Mouse (Mus musculus): Measurements from ENCODE around the gene Ccnd1.

The Ccnd1 gene

DNA sequence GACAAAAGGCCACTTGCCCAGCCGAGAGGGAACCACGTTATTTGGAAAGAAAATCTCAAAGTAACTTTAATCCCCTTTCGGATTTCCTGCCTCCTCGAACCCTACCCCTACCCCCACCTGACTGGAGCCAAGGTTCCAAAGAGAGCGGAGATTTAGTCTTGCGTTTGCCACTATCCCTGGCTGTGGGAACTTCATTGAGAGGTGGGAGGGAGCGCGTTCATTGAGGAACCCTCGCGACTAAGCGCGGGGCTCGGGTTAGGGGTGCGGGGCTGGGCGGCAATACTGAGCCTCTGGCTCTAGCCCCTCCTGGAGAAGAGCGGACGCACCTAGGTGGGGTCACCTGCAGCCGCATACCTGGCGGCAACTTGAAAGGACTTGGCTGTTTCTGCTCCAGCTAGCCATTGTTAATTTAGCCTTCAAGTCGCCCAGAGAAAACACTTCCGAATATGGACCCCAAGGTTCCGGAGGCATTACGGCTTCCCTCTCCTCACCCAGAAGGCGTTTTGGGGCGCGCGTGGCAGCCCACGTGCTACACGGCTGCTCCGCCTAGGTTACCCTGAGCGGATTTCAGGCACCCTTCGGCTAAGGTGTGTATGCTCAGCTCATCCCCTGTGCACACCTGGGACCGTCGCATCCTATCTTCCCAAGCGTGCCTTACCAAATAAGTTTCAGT lies 2.5 kb upstream of the Ccnd1 start:
- ChIA-PET CTCF (interaction anchor here in 2 of 4 experiments (0.6 to 1.1 kb wide), 6 partner anchors 34 to 360 kb away, joined by 3 to 5 read pairs (median 3); partner anchors contain the start of genes Fadd (in 1 of the 2) and Tpcn2 (in 1 of the 2)), POLR2A (interaction anchor here (0.5 to 13.1 kb wide), 67 partner anchors 8 to 362 kb away, joined by 3 to 245 read pairs (median 5); partner anchors contain the start of genes LTO1 (in 2 of the 4), Fadd (in 1 of the 4), Fgf3 (in 1 of the 4) and Tpcn2 (in 1 of the 4))

GRCm38 (mm10) chr7:144941242-144941831 lies 1.6 kb upstream of the Ccnd1 start:
- ChIA-PET CTCF (interaction anchor here in 2 of 4 experiments (0.6 to 1.8 kb wide), 9 partner anchors 10 to 359 kb away, joined by 3 to 9 read pairs (median 4); partner anchors contain the start of genes Fadd (in 1 of the 2) and Tpcn2 (in 1 of the 2)), POLR2A (interaction anchor here in 3 of 4 experiments (0.6 to 13.1 kb wide), 84 partner anchors 7 to 1928 kb away, joined by 3 to 245 read pairs (median 5); partner anchors contain the start of genes LTO1 (in 2 of the 3), Tpcn2 (in 2 of the 3), Fadd (in 1 of the 3) and Fgf3 (in 1 of the 3))

- POLR2A ChIA-PET, result interaction anchor here (0.5 to 13.1 kb wide), 90 partner anchors 8 to 1927 kb away, joined by 3 to 245 read pairs (median 4); partner anchors contain the start of genes LTO1 (in 2 of the 4), Tpcn2 (in 2 of the 4) and Fadd (in 1 of the 4)
- CTCF ChIA-PET, result interaction anchor here in 3 of 4 experiments (0.6 to 1.8 kb wide), 8 partner anchors 9 to 376 kb away, joined by 3 to 9 read pairs (median 4); no protein-coding TSS in a partner anchor
Observed at GRCm38 (mm10) chr7:144940585-144940984, 860 bp upstream of the Ccnd1 start.

DNA sequence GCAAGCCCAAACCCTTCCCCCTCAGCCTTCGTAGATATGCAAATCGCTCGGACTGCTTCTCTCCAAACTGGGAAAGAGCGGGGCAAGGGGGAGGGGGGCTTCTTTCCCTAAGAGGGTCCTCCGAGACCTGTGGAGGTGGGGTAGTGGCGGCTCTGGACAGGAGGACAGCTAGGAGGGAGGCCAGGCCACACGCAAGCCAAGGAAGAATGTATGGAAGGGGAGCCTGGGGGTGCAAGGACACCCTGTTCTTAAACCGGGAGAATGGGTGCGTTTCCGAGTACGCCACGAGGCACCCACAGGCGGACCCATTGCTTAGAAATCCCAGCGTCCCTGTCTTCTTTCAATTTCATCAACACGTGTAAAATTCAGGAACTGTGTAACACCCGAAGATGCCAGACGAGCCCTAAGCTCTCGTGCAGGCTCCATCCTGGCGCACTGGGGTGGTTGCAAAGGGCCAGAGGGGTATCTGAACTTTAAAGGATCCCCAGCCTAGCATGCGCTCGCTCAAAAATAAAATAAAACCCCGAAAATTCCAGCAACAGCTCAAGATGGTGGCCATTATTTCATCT lies 362 bp upstream of the Ccnd1 start:
- CTCF ChIA-PET, result interaction anchor here in 3 of 4 experiments (0.6 to 1.8 kb wide), 5 partner anchors 8 to 376 kb away, joined by 3 to 9 read pairs (median 4); no protein-coding TSS in a partner anchor
- POLR2A ChIA-PET, result interaction anchor here (0.5 to 13.1 kb wide), 83 partner anchors 8 to 550 kb away, joined by 3 to 245 read pairs (median 4); partner anchors contain the start of genes Tpcn2 (in 2 of the 4), Fadd (in 1 of the 4) and LTO1 (in 1 of the 4)

DNA sequence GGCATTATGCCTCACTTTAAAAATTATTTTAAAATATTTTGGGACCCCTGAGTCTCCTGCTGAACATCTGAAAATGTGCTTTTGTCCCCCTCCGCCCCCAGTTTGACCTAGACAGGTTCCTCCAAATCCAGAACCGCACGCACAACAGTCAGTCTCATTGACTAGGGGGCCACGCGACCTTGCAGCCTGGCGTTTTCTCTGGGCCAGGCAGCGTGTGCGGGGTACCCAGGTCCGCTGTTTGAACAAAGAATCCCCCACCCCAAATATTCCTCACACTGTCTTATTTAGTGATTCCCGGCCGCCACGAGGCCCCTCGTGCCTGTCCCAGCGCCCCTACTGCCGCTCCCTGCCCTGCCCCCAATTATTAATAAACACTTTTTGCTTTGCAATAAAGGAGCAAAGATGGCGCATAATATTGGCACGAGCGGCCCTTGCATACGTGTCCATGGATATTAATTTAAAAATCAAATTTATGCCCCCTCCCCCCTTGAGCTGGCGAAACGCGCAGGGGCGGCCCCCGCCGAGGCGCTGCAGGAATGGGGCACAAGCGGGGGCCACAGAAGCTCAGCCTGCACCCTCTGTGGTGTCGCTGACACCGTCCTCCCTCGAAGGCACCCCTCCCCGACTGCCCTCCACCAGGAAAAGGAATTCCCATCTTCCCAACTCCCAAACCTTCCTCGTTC lies 923 bp downstream of the Ccnd1 start:
- CTCF ChIA-PET, result interaction anchor here in 2 of 4 experiments (0.6 to 1.4 kb wide), 7 partner anchors 10 to 345 kb away, joined by 3 to 6 read pairs (median 3); partner anchors contain the start of genes Tpcn2 (in 2 of the 2) and LTO1 (in 1 of the 2)

GRCm38 (mm10) chr7:144937899-144938517 lies 1.7 kb downstream of the Ccnd1 start:
- ChIA-PET POLR2A (interaction anchor here in 3 of 4 experiments (0.5 to 13.1 kb wide), 16 partner anchors 10 to 1988 kb away, joined by 3 to 245 read pairs (median 4); no protein-coding TSS in a partner anchor), CTCF (interaction anchor here in 3 of 4 experiments (0.6 to 4.9 kb wide), 12 partner anchors 13 to 346 kb away, joined by 3 to 26 read pairs (median 4); partner anchors contain the start of gene Tpcn2 (in 1 of the 3))

More for the DNA sequence above, 923 bp downstream of the Ccnd1 start:
- POLR2A ChIA-PET, result interaction anchor here in 3 of 4 experiments (0.6 to 13.1 kb wide), 40 partner anchors 9 to 362 kb away, joined by 3 to 245 read pairs (median 4); partner anchors contain the start of genes Tpcn2 (in 2 of the 3) and LTO1 (in 1 of the 3)

DNA sequence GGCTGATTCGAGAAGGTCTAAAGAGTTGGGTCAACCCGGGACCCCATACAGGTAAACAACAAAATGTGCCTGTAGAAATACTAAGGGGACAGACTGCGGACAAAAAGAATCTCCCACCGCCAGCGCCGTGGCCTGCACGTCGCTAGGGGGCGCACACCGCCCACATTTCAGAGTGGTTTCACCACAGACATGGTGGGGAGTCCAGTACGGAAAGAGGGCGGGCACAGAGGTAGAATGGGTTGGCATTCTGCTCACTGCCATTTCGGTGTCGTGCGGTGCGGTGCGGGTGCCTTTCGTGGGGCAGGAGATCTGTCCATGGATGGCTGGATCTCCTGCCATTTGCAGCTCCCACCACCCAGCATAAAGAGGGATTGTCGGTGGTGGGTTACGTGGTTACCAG lies 2.2 kb downstream of the Ccnd1 start:
- CTCF ChIA-PET, result interaction anchor here in 3 of 4 experiments (0.6 to 4.9 kb wide), 14 partner anchors 13 to 347 kb away, joined by 3 to 26 read pairs (median 4); partner anchors contain the start of gene Tpcn2 (in 1 of the 3)

DNA sequence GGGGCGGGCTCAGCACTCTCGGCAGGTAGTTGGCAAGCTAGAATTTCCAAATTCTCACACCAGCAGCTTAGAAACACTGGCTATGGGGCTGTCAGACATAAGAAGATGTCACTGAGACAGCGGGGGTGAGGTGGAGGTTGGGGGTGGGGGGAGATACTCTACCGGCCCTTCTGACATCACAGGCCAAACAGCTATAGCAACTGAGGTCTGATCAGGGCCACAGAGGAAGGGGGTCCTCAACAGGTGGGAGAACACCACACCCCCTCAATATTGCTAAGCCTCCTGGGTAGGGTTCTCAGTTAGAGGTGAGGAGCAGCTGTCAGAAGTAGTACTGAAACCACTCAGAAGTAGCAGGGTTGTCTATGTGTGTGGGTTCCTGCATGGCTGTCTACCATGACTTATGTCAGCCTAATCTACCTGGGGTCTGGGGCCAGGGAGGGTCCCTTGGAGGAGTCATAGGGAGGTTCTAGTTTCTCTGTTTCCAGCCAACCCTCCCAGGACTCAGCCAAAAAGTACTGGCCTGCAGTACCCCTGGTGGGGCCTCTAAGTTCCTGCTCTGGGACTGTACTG lies 3.3 kb downstream of the Ccnd1 start:
- POLR2A ChIA-PET, result interaction anchor here (0.6 to 13.1 kb wide), 22 partner anchors 8 to 347 kb away, joined by 3 to 245 read pairs (median 4); partner anchors contain the start of genes LTO1 (in 2 of the 4) and Tpcn2 (in 1 of the 4)
- CTCF ChIA-PET, result interaction anchor here (0.5 to 4.9 kb wide), 27 partner anchors 18 to 355 kb away, joined by 3 to 26 read pairs (median 3); partner anchors contain the start of gene Tpcn2 (in 1 of the 4)

More for the DNA sequence above, 2.2 kb downstream of the Ccnd1 start:
- POLR2A ChIA-PET, result interaction anchor here in 3 of 4 experiments (0.5 to 13.1 kb wide), 12 partner anchors 10 to 1988 kb away, joined by 3 to 245 read pairs (median 6); no protein-coding TSS in a partner anchor

- ChIA-PET CTCF (interaction anchor here (0.6 to 4.9 kb wide), 38 partner anchors 19 to 1250 kb away, joined by 3 to 26 read pairs (median 4); partner anchors contain the start of genes Tnfrsf23 (in 1 of the 4) and Tpcn2 (in 1 of the 4)), POLR2A (interaction anchor here (0.6 to 13.1 kb wide), 22 partner anchors 8 to 1363 kb away, joined by 3 to 245 read pairs (median 4); partner anchors contain the start of genes LTO1 (in 2 of the 4) and Tpcn2 (in 1 of the 4))
Observed at GRCm38 (mm10) chr7:144935563-144935962, 4.2 kb downstream of the Ccnd1 start.

- ChIA-PET POLR2A (interaction anchor here in 3 of 4 experiments (0.6 to 13.1 kb wide), 9 partner anchors 7 to 1362 kb away, joined by 3 to 245 read pairs (median 6); partner anchors contain the start of genes LTO1 (in 2 of the 3) and Tpcn2 (in 1 of the 3)), CTCF (interaction anchor here (0.6 to 4.9 kb wide), 18 partner anchors 49 to 1249 kb away, joined by 3 to 26 read pairs (median 4); partner anchors contain the start of genes Tnfrsf23 (in 1 of the 4) and Tpcn2 (in 1 of the 4))
Observed at GRCm38 (mm10) chr7:144934901-144935300, 4.8 kb downstream of the Ccnd1 start.

DNA sequence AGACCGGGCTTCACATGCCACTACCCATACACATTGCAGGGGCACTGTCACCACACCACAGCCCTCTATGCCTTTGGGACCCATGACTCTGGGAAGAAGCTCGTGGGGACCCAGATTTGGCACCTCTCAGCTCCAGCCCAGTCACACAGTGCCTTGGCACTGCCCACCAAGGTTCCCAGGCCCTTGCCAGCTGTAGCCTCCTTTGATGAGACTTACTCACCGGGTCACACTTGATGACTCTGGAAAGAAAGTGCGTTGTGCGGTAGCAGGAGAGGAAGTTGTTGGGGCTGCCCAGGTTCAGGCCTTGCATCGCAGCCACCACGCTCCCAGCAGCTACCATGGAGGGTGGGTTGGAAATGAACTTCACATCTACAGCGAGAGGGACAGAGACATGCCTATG lies 5.9 kb downstream of the Ccnd1 start:
- ChIA-PET CTCF (interaction anchor here in 2 of 4 experiments (1.1 to 4.9 kb wide), 3 partner anchors 25 to 310 kb away, joined by 3 to 26 read pairs (median 7); no protein-coding TSS in a partner anchor), POLR2A (interaction anchor here in 1 of 4 experiments (1.0 to 13.1 kb wide), 5 partner anchors 9 to 206 kb away, joined by 3 to 245 read pairs (median 6); partner anchors contain the start of gene LTO1)

- ChIA-PET CTCF (interaction anchor here in 2 of 4 experiments (1.1 to 4.9 kb wide), 3 partner anchors 24 to 310 kb away, joined by 3 to 26 read pairs (median 7); no protein-coding TSS in a partner anchor), POLR2A (interaction anchor here in 1 of 4 experiments (1.0 to 13.1 kb wide), 4 partner anchors 9 to 273 kb away, joined by 3 to 245 read pairs (median 5); no protein-coding TSS in a partner anchor)
Observed at GRCm38 (mm10) chr7:144933336-144933735, 6.4 kb downstream of the Ccnd1 start.

DNA sequence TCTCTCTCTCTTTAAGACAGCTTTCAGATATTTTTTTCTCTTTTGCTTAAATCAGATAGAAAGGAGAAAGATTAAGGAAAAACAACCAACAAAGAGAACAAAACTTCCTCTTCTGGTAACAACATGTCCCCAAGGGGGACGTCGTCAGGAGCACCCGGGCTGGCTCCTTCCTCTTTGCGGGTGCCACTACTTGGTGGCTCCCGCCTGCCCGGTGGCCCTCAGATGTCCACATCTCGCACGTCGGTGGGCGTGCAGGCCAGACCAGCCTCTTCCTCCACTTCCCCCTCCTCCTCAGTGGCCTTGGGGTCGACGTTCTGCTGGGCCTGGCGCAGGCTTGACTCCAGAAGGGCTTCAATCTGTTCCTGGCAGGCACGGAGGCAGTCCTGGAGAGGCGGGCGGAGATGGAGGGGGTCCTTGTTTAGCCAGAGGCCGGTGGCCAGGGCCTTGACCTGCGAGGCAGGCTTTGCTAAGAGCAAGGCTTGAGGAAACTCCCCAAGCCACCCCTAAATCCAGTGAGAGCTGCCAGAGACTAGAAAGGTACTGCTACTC lies 7.3 kb downstream of the Ccnd1 start:
- CTCF ChIA-PET, result interaction anchor here (0.7 to 2.0 kb wide), 38 partner anchors 8 to 351 kb away, joined by 3 to 12 read pairs (median 4); partner anchors contain the start of genes LTO1 (in 2 of the 4) and Tpcn2 (in 1 of the 4)
- POLR2A ChIA-PET, result interaction anchor here (0.5 to 13.1 kb wide), 14 partner anchors 8 to 393 kb away, joined by 3 to 245 read pairs (median 4); partner anchors contain the start of gene LTO1 (in 2 of the 4)

- CTCF ChIA-PET, result interaction anchor here (0.6 to 2.0 kb wide), 47 partner anchors 9 to 366 kb away, joined by 3 to 12 read pairs (median 4); partner anchors contain the start of genes LTO1 (in 2 of the 4) and Tpcn2 (in 1 of the 4)
Observed at GRCm38 (mm10) chr7:144931778-144932177, 7.9 kb downstream of the Ccnd1 start.

DNA sequence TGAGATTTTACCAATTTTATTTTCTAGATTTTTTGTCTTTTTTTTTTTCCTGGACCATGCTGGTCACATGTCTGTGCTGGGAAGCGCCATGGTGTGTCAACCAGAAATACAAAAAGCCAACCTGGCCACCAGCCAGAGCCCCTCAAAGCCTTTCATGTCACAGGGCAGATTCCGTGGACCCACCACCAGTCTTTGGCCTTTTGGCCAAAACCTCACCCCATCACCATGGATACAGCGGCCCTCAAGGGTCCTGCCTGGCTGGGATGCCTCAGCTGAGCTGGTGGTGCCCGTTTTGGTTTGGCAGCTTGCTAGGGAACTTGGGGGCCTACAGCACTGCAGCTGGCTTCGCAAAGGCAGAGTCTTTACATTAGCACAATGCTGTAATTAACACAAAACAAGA lies 9.8 kb downstream of the Ccnd1 start:
- ChIA-PET POLR2A (interaction anchor here in 2 of 4 experiments (0.7 to 1.9 kb wide), 5 partner anchors 10 to 287 kb away, joined by 3 to 8 read pairs (median 4); partner anchors contain the start of gene Ccnd1 (in 1 of the 2)), CTCF (interaction anchor here in 1 of 4 experiments (0.9 kb wide), 1 partner anchor 348 kb away, joined by 3 read pairs; no protein-coding TSS in a partner anchor)

More at GRCm38 (mm10) chr7:144931778-144932177, 7.9 kb downstream of the Ccnd1 start:
- POLR2A ChIA-PET, result interaction anchor here (0.5 to 13.1 kb wide), 17 partner anchors 9 to 393 kb away, joined by 3 to 245 read pairs (median 4); partner anchors contain the start of gene LTO1 (in 2 of the 4)

All from embryonic stem cell, embryonic (primary cell).